Mouse (Mus musculus) small intestine, adult 2 months (tissue): ENCODE data around the gene Rbmxl1.

Source experiments
- CTCF ChIP-seq: fragments of 200-500 bp; IDR thresholded peaks from 2 replicates; pipeline ENCODE4 v1.5.1; 2012; ENCODE audit warnings: low read depth, mild to moderate bottlenecking, control low read depth, inconsistent platforms, low read length, moderate library complexity, mixed read lengths; ENCODE audit not compliant: insufficient replicate concordance, insufficient read length; ENCODE audit errors: extremely low read depth
- POLR2A ChIP-seq: fragments of 200-500 bp; IDR thresholded peaks from 2 replicates; pipeline ENCODE4 v1.6.1; 2012; ENCODE audit warnings: low read depth, mild to moderate bottlenecking, control low read depth, inconsistent platforms, low read length, moderate library complexity

DNA sequence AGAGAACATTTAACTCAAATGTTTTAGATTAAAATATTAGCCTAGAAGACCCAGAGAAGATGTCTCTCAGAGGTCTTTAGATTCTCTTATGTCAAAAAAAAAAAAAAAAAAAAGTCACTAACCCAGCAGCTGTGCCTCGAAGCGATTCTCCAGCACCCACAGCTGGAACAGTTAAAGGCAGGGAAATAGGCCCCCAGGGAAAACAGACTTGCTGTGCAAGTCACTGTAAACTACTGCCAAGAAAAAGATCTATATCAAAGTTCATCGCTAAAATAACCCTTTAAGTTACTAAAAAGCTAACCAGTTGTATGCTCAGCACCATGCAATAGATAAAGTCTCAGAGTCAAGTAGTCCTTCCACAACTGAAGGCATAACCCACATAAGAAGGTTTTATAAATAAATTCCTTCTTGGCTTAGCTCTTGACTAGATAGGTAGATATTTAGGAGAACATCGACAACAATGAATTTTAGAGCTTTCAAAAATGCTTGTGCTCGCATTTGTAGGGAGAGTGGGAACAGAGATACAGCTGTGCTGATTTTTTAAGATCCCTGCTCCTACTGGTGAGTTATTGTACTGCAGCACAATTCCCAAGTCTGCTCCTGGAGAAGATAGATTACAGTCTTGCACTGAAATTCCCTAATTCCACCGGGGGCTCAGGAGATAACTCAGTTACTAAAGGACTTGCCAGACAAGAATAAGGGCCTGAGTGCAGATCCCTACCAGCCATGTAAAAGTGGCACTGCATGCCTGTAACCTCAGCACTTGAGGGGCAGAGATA is 31.5 kb downstream of the Rbmxl1 start:
- TF ChIP-seq CTCF: no peak
- no peak for TF ChIP-seq POLR2A
